Mouse (Mus musculus) neural tube, embryonic 15.5 days (tissue): ENCODE data around the gene Cxcl16. TPM values are rescaled to one million over a fixed set of nuclear protein-coding genes. Genes with fewer than 3 reads are reported as not detected.
"Not testable (repeated sequence)": the region's sequence is repeated elsewhere in the genome, so short reads cannot be mapped to it uniquely, and the experiment has no call there.

Experiments used
- ATAC-seq: fragments of 200-750 bp; cut with Nextera tagmentation; 2 replicates; pipeline ENCODE4 v1.8.0; 2017; ENCODE audit warnings: mild to moderate bottlenecking, moderate TSS enrichment, moderate library complexity; ENCODE audit not compliant: low FRiP score
- H3K27ac ChIP-seq: fragments of 300-500 bp; sonication (generic); replicated peaks from 2 replicates; pipeline ENCODE4 v1.5.1; 2015; ENCODE audit warnings: mild to moderate bottlenecking, inconsistent platforms
- H3K27me3 ChIP-seq: fragments of 300-500 bp; sonication (generic); replicated peaks from 2 replicates; pipeline ENCODE4 v1.6.1; 2015; ENCODE audit warnings: inconsistent platforms
- H3K36me3 ChIP-seq: fragments of 300-500 bp; sonication (generic); 2 replicates; pipeline ENCODE4 v1.6.1; 2015; ENCODE audit warnings: inconsistent platforms
- H3K4me1 ChIP-seq: fragments of 300-500 bp; sonication (generic); 2 replicates; pipeline ENCODE4 v1.6.1; 2015; ENCODE audit warnings: inconsistent platforms
- H3K4me2 ChIP-seq: fragments of 300-500 bp; sonication (generic); 2 replicates; pipeline ENCODE4 v1.6.1; 2015; ENCODE audit warnings: inconsistent platforms, mild to moderate bottlenecking, moderate library complexity
- H3K4me3 ChIP-seq: fragments of 300-500 bp; sonication (generic); replicated peaks from 2 replicates; pipeline ENCODE4 v1.5.1; 2015; ENCODE audit warnings: mild to moderate bottlenecking, inconsistent platforms
- H3K9ac ChIP-seq: fragments of 300-500 bp; sonication (generic); replicated peaks from 2 replicates; pipeline ENCODE4 v1.6.1; 2015; ENCODE audit warnings: mild to moderate bottlenecking, inconsistent platforms
- H3K9me3 ChIP-seq: fragments of 300-500 bp; sonication (generic); replicated peaks from 2 replicates; pipeline ENCODE4 v1.6.1; 2016; ENCODE audit warnings: inconsistent platforms
- WGBS: fragments of 180-500 bp; shearing (Covaris S2); methylation state at CpG from one replicate; pipeline ENCODE4 v1.1.7; 2015; ENCODE audit warnings: mixed read lengths; 5-methylcytosine and 5-hydroxymethylcytosine counted together
- polyA plus RNA-seq: library from polyadenylated mRNA; unstranded; fragments of >200 nt; fragmentation: Nextera tagmentation; extraction: Ambion mirVana; gene quantifications from 2 replicates; pipeline ENCODE4 v1.2.1, GENCODE M21; 2015

Cxcl16 gene
- polyA plus RNA-seq, 1 experiment from 2014 or later: 7.4 TPM

DNA sequence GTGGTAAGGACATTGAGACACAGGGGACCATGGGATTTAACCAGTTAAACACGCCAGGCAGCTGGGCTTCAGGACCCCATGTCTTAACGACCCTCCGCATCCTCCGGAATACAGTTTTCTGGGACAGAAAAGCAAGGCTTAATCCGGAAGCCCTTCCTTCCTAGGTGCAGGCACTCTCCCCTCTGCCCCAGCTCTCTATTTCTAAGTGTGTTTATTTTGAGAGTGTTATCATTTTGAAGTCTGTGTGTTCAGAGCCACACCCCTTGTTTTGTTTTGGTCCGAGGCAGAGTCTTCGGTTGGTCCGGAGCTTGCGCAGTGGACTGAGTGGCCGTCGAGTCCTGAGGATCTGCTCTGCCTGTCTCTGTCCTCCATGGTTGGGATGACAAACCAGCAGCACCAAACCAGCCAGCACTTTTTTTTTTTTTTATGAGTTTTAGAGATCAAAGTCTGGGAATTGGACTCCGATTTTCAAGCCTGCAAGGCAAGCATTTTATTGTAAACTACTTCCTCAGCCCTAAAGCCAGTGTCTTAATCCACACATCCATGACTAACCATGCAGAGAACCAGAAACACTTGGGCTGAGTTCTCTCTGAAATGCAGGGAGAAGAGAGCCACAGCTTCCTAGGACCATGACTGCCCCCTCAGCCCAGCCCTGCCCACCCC is 15.2 kb upstream of the Cxcl16 start:
- no peak overlapping the region for H3K4me2 ChIP-seq
- no peak overlapping the region for H3K4me3 ChIP-seq
- no peak overlapping the region for H3K27ac ChIP-seq
- ATAC-seq: no peak
- 83% methylated on average over 12 of the region's 12 CpGs for WGBS
- H3K27me3 ChIP-seq: no peaks in the 10 kb centered on the region
- H3K9ac ChIP-seq: no peak overlapping the region
- no peaks in the 10 kb centered on the region for H3K36me3 ChIP-seq
- H3K4me1 ChIP-seq: no peaks in the 10 kb centered on the region
- no peaks in the 10 kb centered on the region for H3K9me3 ChIP-seq

DNA sequence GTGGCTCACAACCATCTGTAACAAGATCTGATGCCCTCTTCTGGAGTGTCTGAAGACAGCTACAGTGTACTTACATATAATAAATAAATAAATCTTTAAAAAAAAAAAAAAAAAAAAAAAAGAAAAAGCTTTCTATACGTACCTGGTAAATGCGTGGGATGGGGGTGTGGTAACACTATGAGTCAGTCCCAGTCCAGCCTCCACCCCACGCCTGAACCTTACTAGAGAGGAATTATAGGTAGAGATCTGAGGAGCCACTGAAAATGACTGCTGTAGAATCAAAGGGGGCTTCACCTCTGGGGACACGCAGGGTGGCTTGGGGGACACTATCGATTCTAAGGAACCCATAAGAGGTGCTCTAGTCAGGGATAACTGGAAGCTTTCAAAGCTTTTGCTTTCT is 13.5 kb upstream of the Cxcl16 start:
- not testable (repeated sequence) for H3K9me3 ChIP-seq, H3K9ac ChIP-seq, H3K4me1 ChIP-seq, H3K36me3 ChIP-seq, H3K27me3 ChIP-seq, H3K4me3 ChIP-seq, H3K27ac ChIP-seq, ATAC-seq, H3K4me2 ChIP-seq
- 93% methylated on average over 5 of the region's 5 CpGs for WGBS

DNA sequence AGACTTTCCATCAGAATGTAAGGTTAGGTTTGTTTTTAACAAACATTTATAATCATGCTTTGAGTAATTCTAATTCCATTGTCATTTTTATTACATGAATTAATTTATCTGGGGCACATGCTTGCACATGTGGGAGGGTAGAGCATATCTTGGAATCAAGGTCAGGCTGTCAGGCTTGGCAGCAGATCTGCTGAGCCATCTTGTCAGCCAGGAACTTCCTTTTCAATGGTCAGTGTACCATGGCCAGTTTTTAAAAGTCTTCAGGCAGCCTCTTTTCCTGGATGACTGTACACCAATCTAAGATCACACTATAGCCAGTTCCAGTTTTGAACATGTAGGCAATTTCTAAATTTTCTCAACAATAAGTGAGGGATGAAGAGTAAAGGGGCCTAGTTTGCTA is 12.9 kb upstream of the Cxcl16 start:
- ATAC-seq: no peak
- Histone ChIP-seq H3K36me3 (no peaks in the 10 kb centered on the region), H3K4me1 (no peaks in the 10 kb centered on the region), H3K27me3 (no peaks in the 10 kb centered on the region), H3K4me3 (no peak overlapping the region), H3K9ac (no peak overlapping the region), H3K9me3 (no peaks in the 10 kb centered on the region), H3K27ac (no peak overlapping the region), H3K4me2 (no peak overlapping the region)

GRCm38 (mm10) chr11:70469764-70470163 is 10.0 kb upstream of the Cxcl16 start:
- H3K36me3 ChIP-seq: no peaks in the 10 kb centered on the region
- H3K27ac ChIP-seq: no peak overlapping the region
- no peak overlapping the region for H3K9ac ChIP-seq
- WGBS: 90% methylated on average over 3 of the region's 3 CpGs
- H3K4me3 ChIP-seq: no peak overlapping the region
- peaks cover 10% of the 10 kb centered on the region for H3K4me1 ChIP-seq
- no peak overlapping the region for H3K4me2 ChIP-seq
- H3K27me3 ChIP-seq: peaks cover 17% of the 10 kb centered on the region
- H3K9me3 ChIP-seq: no peaks in the 10 kb centered on the region
- no peak for ATAC-seq

- Histone ChIP-seq H3K4me2 (no peak overlapping the region), H3K27ac (no peak overlapping the region), H3K36me3 (no peaks in the 10 kb centered on the region), H3K9me3 (no peaks in the 10 kb centered on the region), H3K4me3 (no peak overlapping the region), H3K27me3 (peaks cover 30% of the 10 kb centered on the region), H3K9ac (no peak overlapping the region), H3K4me1 (peaks cover 10% of the 10 kb centered on the region)
- no peak for ATAC-seq
- WGBS: 82% methylated on average over 5 of the region's 5 CpGs
These were observed 8.3 kb upstream of the Cxcl16 start for GRCm38 (mm10) chr11:70467902-70468619.

DNA sequence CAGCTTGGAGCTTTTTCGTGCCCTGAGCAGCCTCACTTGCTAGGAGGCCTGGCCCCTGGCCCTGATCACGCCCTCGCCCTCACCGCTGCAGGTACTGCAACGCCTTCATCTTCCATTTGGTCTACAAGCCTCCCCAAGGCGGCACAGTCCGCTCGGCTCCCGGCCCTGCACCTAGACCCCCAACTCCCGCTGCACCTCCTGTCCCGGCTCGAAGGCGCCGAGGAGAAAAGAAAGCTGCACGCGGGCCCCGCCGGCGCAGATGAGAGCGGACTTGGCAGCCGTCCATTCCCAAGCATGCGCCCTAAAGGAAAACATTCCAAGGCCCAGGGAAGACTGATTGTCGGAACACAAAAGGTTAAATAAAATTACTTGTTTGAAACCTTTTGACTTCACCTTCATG is 6.0 kb upstream of the Cxcl16 start:
- peaks cover 36% of the 10 kb centered on the region for H3K27me3 ChIP-seq

DNA sequence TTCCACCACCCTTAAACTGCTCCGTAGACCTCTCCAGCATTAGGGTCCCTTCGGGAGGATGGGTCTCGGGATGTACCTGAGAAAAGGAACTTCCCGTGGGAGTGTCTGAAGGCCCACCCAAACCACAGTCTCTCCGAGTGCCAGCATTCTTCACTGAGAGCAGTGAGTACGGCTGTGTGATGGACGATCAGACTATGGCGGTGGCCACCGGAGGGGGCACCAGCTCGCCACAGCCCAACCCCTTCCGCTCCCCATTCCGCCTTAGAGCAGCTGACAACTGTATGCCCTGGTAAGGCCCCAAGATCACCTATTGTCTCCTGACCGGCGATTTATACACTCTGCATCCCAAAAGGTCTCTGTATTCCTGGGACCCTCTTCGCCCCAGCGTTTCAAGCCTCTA is 5.4 kb upstream of the Cxcl16 start:
- WGBS: 26% methylated on average over 16 of the region's 16 CpGs
- peaks cover 43% of the 10 kb centered on the region for H3K27me3 ChIP-seq
- no peaks in the 10 kb centered on the region for H3K36me3 ChIP-seq
- ATAC-seq: no peak
- peak overlapping the region; percentile 17; the same call in 1 of the 2 replicates for H3K9ac ChIP-seq
- no peak overlapping the region for H3K4me3 ChIP-seq
- H3K4me1 ChIP-seq: peaks cover 10% of the 10 kb centered on the region
- H3K27ac ChIP-seq: no peak overlapping the region
- H3K4me2 ChIP-seq: peak overlapping the region; percentile 49
- H3K9me3 ChIP-seq: no peaks in the 10 kb centered on the region

More for the DNA sequence above, 6.0 kb upstream of the Cxcl16 start:
- Histone ChIP-seq H3K4me2 (peak overlapping the region; percentile 49), H3K36me3 (no peaks in the 10 kb centered on the region), H3K27ac (no peak overlapping the region), H3K4me1 (peaks cover 10% of the 10 kb centered on the region), H3K9ac (no peak overlapping the region), H3K4me3 (peak overlapping the region; percentile 21), H3K9me3 (no peaks in the 10 kb centered on the region)
- WGBS: 18% methylated on average over 23 of the region's 23 CpGs
- no peak for ATAC-seq

- H3K27ac ChIP-seq: no peak overlapping the region
- 84% methylated on average over 5 of the region's 5 CpGs for WGBS
- H3K4me3 ChIP-seq: no peak overlapping the region
- H3K9ac ChIP-seq: no peak overlapping the region
- H3K4me1 ChIP-seq: peaks cover 17% of the 10 kb centered on the region
- no peak overlapping the region for H3K4me2 ChIP-seq
- H3K36me3 ChIP-seq: no peaks in the 10 kb centered on the region
- H3K27me3 ChIP-seq: peaks cover 54% of the 10 kb centered on the region
- H3K9me3 ChIP-seq: no peaks in the 10 kb centered on the region
- ATAC-seq: no peak
These were observed 4.2 kb upstream of the Cxcl16 start for GRCm38 (mm10) chr11:70463970-70464369.

DNA sequence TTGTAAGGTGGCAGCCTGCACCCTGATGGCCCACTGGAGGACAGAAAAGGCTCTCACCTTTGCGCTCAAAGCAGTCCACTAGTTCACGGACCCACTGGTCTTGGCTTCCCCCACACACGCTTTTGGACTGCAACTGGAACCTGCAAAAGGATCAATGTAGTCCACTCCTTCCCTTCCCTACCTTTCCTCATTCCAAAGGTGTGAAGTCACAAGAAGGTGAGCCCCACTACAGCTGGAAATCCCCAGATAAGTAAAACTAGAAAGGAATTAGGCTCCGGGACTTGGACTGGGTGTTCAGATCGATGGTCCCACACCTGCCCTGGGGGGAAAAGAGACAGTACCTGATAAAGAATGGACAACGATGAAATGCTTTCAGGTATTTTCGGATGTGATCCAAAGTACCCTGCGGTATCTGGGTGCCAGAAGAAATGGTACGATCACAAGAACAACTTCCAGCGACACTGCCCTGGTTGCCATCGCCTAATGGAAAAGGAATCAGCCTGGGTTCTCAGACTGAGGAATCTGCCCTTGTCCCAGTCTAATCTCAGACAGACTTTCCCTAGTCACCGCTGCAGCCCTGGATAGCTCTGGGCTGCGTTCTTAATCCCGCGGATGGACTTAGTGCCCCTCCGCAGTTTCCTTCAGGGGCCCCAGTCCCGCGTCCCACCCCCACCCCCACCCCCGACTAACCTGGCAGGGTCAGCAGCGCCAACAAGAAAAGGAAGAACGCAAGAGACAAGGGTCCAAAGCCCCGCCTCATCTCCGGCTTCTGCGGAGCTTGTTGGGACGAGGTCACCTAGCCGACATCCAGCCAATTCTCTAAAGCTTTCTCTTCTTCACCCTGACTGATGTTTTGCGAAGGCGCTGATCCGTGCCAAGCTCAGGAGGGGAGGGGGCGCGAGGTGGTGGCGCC is 840 bp downstream of the Cxcl16 start, which contains the start of gene Zmynd15:
Gene Zmynd15 (plus strand): TSS at position 746 of the 913 bp plus-strand sequence.
- ATAC-seq: no peak
- peaks cover 39% of the 10 kb centered on the region for H3K27me3 ChIP-seq
- peak within 1 kb of the TSS; percentile 43 for H3K4me3 ChIP-seq
- H3K4me2 ChIP-seq: peak within 1 kb of the TSS; percentile 81
- no peak within 1 kb of the TSS for H3K27ac ChIP-seq
- H3K36me3 ChIP-seq: 0 out of 2 replicates have a peak, but pooled peaks cover 5% of the 10 kb centered on the region
- H3K4me1 ChIP-seq: peaks cover 14% of the 10 kb centered on the region
- peak within 1 kb of the TSS; percentile 51 for H3K9ac ChIP-seq
- no peaks in the 10 kb centered on the region for H3K9me3 ChIP-seq
- 21% methylated on average over 32 of the region's 32 CpGs for WGBS

- peaks cover 26% of the 10 kb centered on the region for H3K4me1 ChIP-seq
- H3K27me3 ChIP-seq: peaks cover 5% of the 10 kb centered on the region
- no peak overlapping the region for H3K9ac ChIP-seq
- peak overlapping the region; percentile 68 for H3K4me2 ChIP-seq
- no peak for ATAC-seq
- peaks cover 5% of the 10 kb centered on the region; the same call in 1 of the 2 replicates for H3K36me3 ChIP-seq
- H3K27ac ChIP-seq: no peak overlapping the region
- H3K9me3 ChIP-seq: no peaks in the 10 kb centered on the region
- WGBS: 91% methylated on average over 9 of the region's 9 CpGs
- peak overlapping the region; percentile 73; the same call in 1 of the 2 replicates for H3K4me3 ChIP-seq
These were observed 6.3 kb downstream of the Cxcl16 start for GRCm38 (mm10) chr11:70453261-70454044.
